Mouse (Mus musculus) E14TG2a.4 (cell line): ENCODE results near the gene Jmjd1c.

Experiments used
- CTCF ChIP-seq: conservative IDR thresholded peaks from 2 replicates; pipeline ENCODE4 v1.5.1; 2014; ENCODE audit warnings: low read length
- POU5F1 ChIP-seq: IDR thresholded peaks from 2 replicates; pipeline ENCODE4 v1.6.1; 2014; ENCODE audit warnings: low read length, borderline replicate concordance

DNA sequence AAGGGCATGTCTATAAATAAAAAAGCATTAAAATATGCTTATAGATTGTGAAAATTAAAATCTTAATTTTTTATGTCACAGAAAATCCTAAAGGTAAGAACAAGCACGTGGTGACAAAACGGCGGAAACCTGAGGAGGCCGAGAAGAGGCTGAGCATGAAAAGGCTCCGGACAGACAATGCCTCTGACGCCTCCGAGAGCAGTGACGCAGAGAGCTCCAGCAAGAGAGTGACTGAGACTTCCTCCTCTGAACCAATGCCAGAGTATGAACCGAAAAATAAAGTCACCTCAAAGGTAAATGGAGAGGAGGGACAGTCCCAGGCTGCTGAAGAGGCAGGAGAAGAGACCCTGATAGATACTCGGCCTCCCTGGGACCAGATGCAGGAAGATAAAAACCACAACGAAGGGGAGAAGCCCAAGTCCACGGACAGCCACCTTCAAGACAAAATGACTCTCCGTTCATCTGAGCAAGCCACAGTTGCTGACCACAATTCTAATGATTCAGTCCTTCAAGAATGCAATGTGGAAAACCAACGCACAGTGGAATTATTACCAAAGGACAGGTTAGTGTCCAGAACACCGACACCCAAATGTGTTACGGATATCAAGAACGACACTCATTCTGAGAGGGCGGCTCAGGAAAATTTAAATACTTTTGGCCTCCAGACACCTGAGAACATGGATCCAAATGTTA lies 123.1 kb downstream of the Jmjd1c start:
- no peak for TF ChIP-seq POU5F1
- no peak for TF ChIP-seq CTCF
